Comparison of ENCODE assay signal across 8 mouse cellular contexts in the genomic region with DNA sequence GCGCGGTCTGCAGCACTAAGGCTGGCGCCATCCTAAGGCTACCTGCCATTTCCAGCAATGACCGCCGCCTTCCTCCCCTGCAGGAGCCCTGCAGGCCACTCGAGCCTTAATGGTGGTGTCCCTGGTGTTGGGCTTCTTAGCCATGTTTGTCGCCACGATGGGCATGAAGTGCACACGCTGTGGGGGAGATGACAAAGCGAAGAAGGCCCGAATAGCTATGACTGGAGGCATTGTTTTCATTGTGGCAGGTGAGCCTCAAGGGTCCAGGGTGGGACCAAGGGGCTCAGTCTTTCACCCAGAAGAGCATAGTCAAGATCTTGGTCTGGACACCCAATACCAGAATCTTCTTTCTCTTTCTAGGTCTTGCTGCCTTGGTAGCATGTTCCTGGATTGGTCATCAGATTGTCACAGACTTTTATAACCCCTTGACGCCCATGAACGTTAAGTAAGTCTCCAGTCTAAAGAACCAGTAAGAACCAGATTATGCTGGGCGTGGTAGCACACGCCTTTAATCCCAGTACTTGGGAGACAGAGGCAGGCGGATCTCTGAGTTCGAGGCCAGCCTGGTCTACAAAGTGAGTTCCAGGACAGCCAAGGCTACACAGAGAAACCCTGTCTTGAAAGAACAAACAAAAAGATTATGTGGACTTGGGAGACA. TPM values are rescaled to one million over a fixed set of nuclear protein-coding genes. Genes with fewer than 3 reads are reported as not detected.
DNase-seq lines count a peak whose midpoint lies in the region; ATAC-seq and TF ChIP-seq lines count a peak whose summit lies in the region.

No protein-coding gene starts in this region.

- TF ChIP-seq EP300 in CH12.LX (IDR thresholded peaks at IDR 0.05; ENCODE audit: low read length): no peak

- in situ Hi-C loops in CH12.LX (cut with MboI; ENCODE audit: low pct_ligation_motif_present, low pct_unique_long_range_greater_than_20kb, low sequenced_read_pairs): no loop called here

- no peak for TF ChIP-seq CTCF in CH12.LX (conservative IDR thresholded peaks at IDR 0.05 in 1 of 2, IDR thresholded peaks at IDR 0.05 in 1 of 2; ENCODE audit: low read depth in 2 of 2, low read length in 2 of 2)

- H3K9ac ChIP-seq in CH12.LX (ENCODE audit: insufficient read depth, low read depth): no peak overlapping the region
- H3K9ac ChIP-seq in forebrain, embryonic 13.5 days: peak overlapping the region; percentile 53
- H3K9ac ChIP-seq in liver, embryonic 12.5 days: peak overlapping the region; percentile 39

- dilution Hi-C loops in CH12.LX (cut with MboI; ENCODE audit: extremely low pct_ligation_motif_present, extremely low pct_unique_long_range_greater_than_20kb, low sequenced_read_pairs): no loop called here

- TF ChIP-seq POLR2A in CH12.LX (IDR thresholded peaks at IDR 0.05; ENCODE audit: low read depth, low read length): no peak

- no peaks in the 10 kb centered on the region for H3K9me3 ChIP-seq in heart, embryonic 10.5 days
- H3K9me3 ChIP-seq in CH12.LX (replicated peaks; ENCODE audit: low read length): peaks cover 24% of the 10 kb centered on the region
- H3K9me3 ChIP-seq in forebrain, embryonic 13.5 days (replicated peaks): no peaks in the 10 kb centered on the region
- H3K9me3 ChIP-seq in liver, embryonic 12.5 days (replicated peaks): no peaks in the 10 kb centered on the region

- H3K4me3 ChIP-seq in heart, embryonic 10.5 days: peak overlapping the region; percentile 59
- H3K4me3 ChIP-seq in CH12.LX (replicated peaks in 1 of 3; ENCODE audit: low read depth in 2 of 3, low read length in 2 of 3, poor library complexity in 1 of 3): no peak overlapping the region
- peak overlapping the region; percentile 31 for H3K4me3 ChIP-seq in forebrain, embryonic 13.5 days
- peak overlapping the region; percentile 50 for H3K4me3 ChIP-seq in liver, embryonic 12.5 days

- no peak for ATAC-seq in forebrain, embryonic 13.5 days
- no peak for ATAC-seq in liver, embryonic 12.5 days

- H3K27ac ChIP-seq in heart, embryonic 10.5 days: peak overlapping the region; percentile 78
- H3K27ac ChIP-seq in CH12.LX (ENCODE audit: insufficient read depth, low read depth): no peak overlapping the region
- H3K27ac ChIP-seq in forebrain, embryonic 13.5 days: no peak overlapping the region
- H3K27ac ChIP-seq in liver, embryonic 12.5 days: no peak overlapping the region

- no peak for DNase-seq in heart, embryonic 10.5 days (ENCODE audit: low spot score)
- no peak for DNase-seq in heart, adult 18-20 months
- no peak for DNase-seq in CH12.LX (ENCODE audit: extremely low read depth)
- no peak for DNase-seq in frontal cortex, postnatal 25 days (ENCODE audit: low spot score in 2 of 2)
- no peak for DNase-seq in thymus, postnatal 36 days
- DNase-seq in spleen, postnatal 36 days (ENCODE audit: low spot score in 2 of 2): no peak

- H3K4me1 ChIP-seq in heart, embryonic 10.5 days: peaks cover 21% of the 10 kb centered on the region
- peaks cover 19 to 36% of the 10 kb centered on the region in 2 experiments for H3K4me1 ChIP-seq in CH12.LX (ENCODE audit: control insufficient read depth in 1 of 2, insufficient read depth in 2 of 2)
- H3K4me1 ChIP-seq in forebrain, embryonic 13.5 days: peaks cover 10% of the 10 kb centered on the region
- H3K4me1 ChIP-seq in liver, embryonic 12.5 days: peaks cover 25% of the 10 kb centered on the region

- peaks cover 67% of the 10 kb centered on the region for H3K27me3 ChIP-seq in heart, embryonic 10.5 days (ENCODE audit: insufficient read depth, poor library complexity, severe bottlenecking)
- H3K27me3 ChIP-seq in CH12.LX (replicated peaks): no peaks in the 10 kb centered on the region
- H3K27me3 ChIP-seq in forebrain, embryonic 13.5 days: peaks cover 67% of the 10 kb centered on the region
- peaks cover 69% of the 10 kb centered on the region for H3K27me3 ChIP-seq in liver, embryonic 12.5 days (replicated peaks)

- TF ChIP-seq RAD21 in CH12.LX (IDR thresholded peaks at IDR 0.05; ENCODE audit: low read depth, low read length): no peak

- H3K4me2 ChIP-seq in CH12.LX (ENCODE audit: insufficient read depth, low read depth, poor library complexity, severe bottlenecking): no peak overlapping the region
- peak overlapping the region; percentile 52 for H3K4me2 ChIP-seq in forebrain, embryonic 13.5 days
- H3K4me2 ChIP-seq in liver, embryonic 12.5 days: peak overlapping the region; percentile 74

- H3K79me2 ChIP-seq in CH12.LX (replicated peaks; ENCODE audit: control insufficient read depth, extremely low read depth, insufficient read depth, poor library complexity, severe bottlenecking): no peaks in the 10 kb centered on the region

- 36% methylated on average over 17 of the region's 17 CpGs for WGBS in heart, embryonic 10.5 days
- 38% methylated on average over 17 of the region's 17 CpGs for WGBS in forebrain, embryonic 13.5 days
- 31% methylated on average over 17 of the region's 17 CpGs for WGBS in liver, embryonic 12.5 days (ENCODE audit: insufficient replicate concordance)

- H3K36me3 ChIP-seq in heart, embryonic 10.5 days: peaks cover 36% of the 10 kb centered on the region
- H3K36me3 ChIP-seq in CH12.LX (replicated peaks in 1 of 2; ENCODE audit: control insufficient read depth in 1 of 2, insufficient read depth in 1 of 2, low read length in 1 of 2): peaks cover 14 to 35% of the 10 kb centered on the region in 2 experiments
- peaks cover 35% of the 10 kb centered on the region for H3K36me3 ChIP-seq in forebrain, embryonic 13.5 days (ENCODE audit: poor library complexity, severe bottlenecking)
- H3K36me3 ChIP-seq in liver, embryonic 12.5 days: peaks cover 34% of the 10 kb centered on the region

TF ChIP-seq in CH12.LX, 34 proteins besides CTCF, POLR2A, EP300 and RAD21:
- TF ChIP-seq UBTF (IDR thresholded peaks at IDR 0.05; ENCODE audit: low read depth, low read length) (no peak), CHD2 (IDR thresholded peaks at IDR 0.05; ENCODE audit: low read length) (0 out of 2 replicates have a peak, but pooled peaks have one; percentile 12), POLR2AphosphoS2 (IDR thresholded peaks at IDR 0.05; ENCODE audit: low read depth, low read length) (peak; percentile 73)

RNA-seq across cellular contexts. Expression of gene Cldn7, which starts 2.4 kb away (rescaled TPM):
- polyA plus RNA-seq in heart, embryonic 10.5 days (2016; fragmentation: Nextera tagmentation; extraction: Ambion mirVana): 4.7 and 22.3 TPM in 2 replicates
- 1 to 10 TPM in 1 of 2 experiments, not detected in 1; 1.3 TPM for total RNA-seq in heart, adult 18-20 months (2021)
- total RNA-seq in CH12.LX (2012; rRNA removed): not detected in 2 replicates
- not detected in 2 replicates for total RNA-seq in CH12.LX (2014; rRNA removed)
- not detected in 2 replicates for polyA plus RNA-seq in CH12.LX (2012; ENCODE audit: insufficient read length, low read depth)
- 0.59 and 1.4 TPM in 2 replicates for polyA plus RNA-seq in forebrain, embryonic 13.5 days (2015; fragmentation: Nextera tagmentation; extraction: Ambion mirVana)
- 2.8 and 3.3 TPM in 2 replicates for polyA plus RNA-seq in liver, embryonic 12.5 days (2016; fragmentation: Nextera tagmentation; extraction: Ambion mirVana)

RNA-seq across cellular contexts. Expression of gene Ctdnep1, which starts 14.0 kb away (rescaled TPM):
- 20.5 and 23.8 TPM in 2 replicates for polyA plus RNA-seq in heart, embryonic 10.5 days (2016; fragmentation: Nextera tagmentation; extraction: Ambion mirVana)
- total RNA-seq in heart, adult 18-20 months (2021): 100 to 1,000 TPM; 130 to 144 TPM
- total RNA-seq in CH12.LX (2012; rRNA removed) (61.8 and 66.7 TPM in 2 replicates), CH12.LX (2014; rRNA removed) (37.7 and 42.9 TPM in 2 replicates)
- polyA plus RNA-seq in CH12.LX (2012; ENCODE audit: insufficient read length, low read depth): 143 and 171 TPM in 2 replicates
- 21.1 and 24.3 TPM in 2 replicates for polyA plus RNA-seq in forebrain, embryonic 13.5 days (2015; fragmentation: Nextera tagmentation; extraction: Ambion mirVana)
- polyA plus RNA-seq in liver, embryonic 12.5 days (2016; fragmentation: Nextera tagmentation; extraction: Ambion mirVana): 14.0 and 15.2 TPM in 2 replicates

RNA-seq across cellular contexts. Expression of gene Elp5, which starts 15.3 kb away (rescaled TPM):
- polyA plus RNA-seq in heart, embryonic 10.5 days (2016; fragmentation: Nextera tagmentation; extraction: Ambion mirVana): 135 and 147 TPM in 2 replicates
- 10 to 100 TPM; 46.2 to 53.1 TPM for total RNA-seq in heart, adult 18-20 months (2021)
- total RNA-seq in CH12.LX (2012; rRNA removed) (95.9 and 115 TPM in 2 replicates), CH12.LX (2014; rRNA removed) (111 and 119 TPM in 2 replicates)
- 177 and 182 TPM in 2 replicates for polyA plus RNA-seq in CH12.LX (2012; ENCODE audit: insufficient read length, low read depth)
- polyA plus RNA-seq in forebrain, embryonic 13.5 days (2015; fragmentation: Nextera tagmentation; extraction: Ambion mirVana): 157 and 164 TPM in 2 replicates
- 88.1 and 91.8 TPM in 2 replicates for polyA plus RNA-seq in liver, embryonic 12.5 days (2016; fragmentation: Nextera tagmentation; extraction: Ambion mirVana)

RNA-seq across cellular contexts. Expression of gene Slc2a4, which starts 19.0 kb away (rescaled TPM):
- polyA plus RNA-seq in heart, embryonic 10.5 days (2016; fragmentation: Nextera tagmentation; extraction: Ambion mirVana): 17.8 and 24.1 TPM in 2 replicates
- total RNA-seq in heart, adult 18-20 months (2021): 100 to 1,000 TPM; 402 to 439 TPM
- total RNA-seq in CH12.LX (2012; rRNA removed) (2.2 and 2.6 TPM in 2 replicates), CH12.LX (2014; rRNA removed) (3.1 and 3.8 TPM in 2 replicates)
- 2.3 and 2.4 TPM in 2 replicates for polyA plus RNA-seq in CH12.LX (2012; ENCODE audit: insufficient read length, low read depth)
- 9.3 and 12.6 TPM in 2 replicates for polyA plus RNA-seq in forebrain, embryonic 13.5 days (2015; fragmentation: Nextera tagmentation; extraction: Ambion mirVana)
- polyA plus RNA-seq in liver, embryonic 12.5 days (2016; fragmentation: Nextera tagmentation; extraction: Ambion mirVana): 14.9 and 17.0 TPM in 2 replicates

RNA-seq across cellular contexts. Expression of gene Gabarap, which starts 24.0 kb away (rescaled TPM):
- polyA plus RNA-seq in heart, embryonic 10.5 days (2016; fragmentation: Nextera tagmentation; extraction: Ambion mirVana): 365 and 379 TPM in 2 replicates
- total RNA-seq in heart, adult 18-20 months (2021): 100 to 1,000 TPM; 285 to 320 TPM
- 182 and 189 TPM in 2 replicates for total RNA-seq in CH12.LX (2012; rRNA removed)
- total RNA-seq in CH12.LX (2014; rRNA removed): 187 and 213 TPM in 2 replicates
- 352 and 386 TPM in 2 replicates for polyA plus RNA-seq in CH12.LX (2012; ENCODE audit: insufficient read length, low read depth)
- polyA plus RNA-seq in forebrain, embryonic 13.5 days (2015; fragmentation: Nextera tagmentation; extraction: Ambion mirVana): 598 and 670 TPM in 2 replicates
- polyA plus RNA-seq in liver, embryonic 12.5 days (2016; fragmentation: Nextera tagmentation; extraction: Ambion mirVana): 260 and 270 TPM in 2 replicates

Comparison
In these comparisons a context has a peak if more than half of its experiments do, and no peak if none do; other contexts are left out.
1. H3K4me3 ChIP-seq: peak in heart, embryonic 10.5 days (single experiment), forebrain, embryonic 13.5 days (single experiment) and liver, embryonic 12.5 days (single experiment); none in CH12.LX (0 of 3).